Mouse (Mus musculus) urinary bladder, postnatal 4 days (tissue): ENCODE data around the gene Rai2.
"Not testable (repeated sequence)": the region's sequence is repeated elsewhere in the genome, so short reads cannot be mapped to it uniquely, and the experiment has no call there.

Experiments
- DNase-seq, 2 experiments: peaks; one replicate each; pipeline ENCODE4 v3.0.0; 2021 to 2022; ENCODE audit warnings: low spot score in 2 of 2

Rai2 gene

DNA sequence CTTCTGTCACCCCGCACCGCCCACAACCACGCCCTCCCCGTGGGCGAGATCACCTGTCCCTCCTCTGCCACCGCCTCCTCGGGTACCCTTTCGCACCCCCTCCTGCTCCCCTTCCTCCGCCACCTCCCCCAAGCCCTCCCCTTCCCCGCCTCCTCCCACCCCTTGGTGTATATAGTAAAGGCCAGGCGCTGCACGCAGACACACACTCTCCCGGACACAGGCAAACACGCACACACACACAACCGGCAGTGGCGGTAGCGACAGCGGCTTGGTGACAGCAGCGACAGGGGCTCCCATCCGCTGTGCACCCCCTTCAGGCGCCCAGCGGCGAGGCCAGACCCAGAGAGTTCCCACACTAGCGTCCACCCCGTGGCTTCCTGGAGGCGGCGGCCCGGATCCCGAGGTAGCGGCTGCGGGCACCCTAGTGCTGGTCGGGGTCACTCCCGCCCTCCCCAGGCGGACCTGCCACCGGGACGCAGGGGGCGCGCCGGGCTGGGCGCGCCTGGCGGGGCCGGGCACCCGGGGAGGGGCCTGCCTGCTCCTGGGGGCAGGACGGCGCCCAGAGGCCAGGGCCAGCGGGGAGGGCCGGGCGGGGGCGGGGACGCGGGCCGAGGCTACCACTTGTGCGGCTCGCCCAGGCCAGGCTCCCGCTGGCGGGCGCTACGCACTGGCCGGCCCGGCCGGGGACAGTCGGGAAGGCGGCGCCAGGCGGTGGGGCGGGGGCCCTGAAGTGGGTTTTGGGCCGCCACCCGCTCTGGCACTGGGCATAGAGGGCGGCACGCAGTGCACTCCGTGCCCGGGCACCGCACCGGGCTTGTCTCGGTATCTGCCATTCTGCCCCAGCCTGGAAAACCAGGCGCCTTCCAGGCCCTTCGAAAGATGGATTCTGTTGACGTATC, at the start of gene Rai2:
Rai2 (plus strand) TSS at position 205 of the 899 bp plus-strand sequence.
- peak in 1 of 2 experiments; percentile 16 for DNase-seq

GRCm38 (mm10) chrX:161689336-161689735, 27.5 kb upstream of the Rai2 start:
- no peak for DNase-seq

GRCm38 (mm10) chrX:161716503-161716864, 385 bp upstream of the Rai2 start:
- no peak for DNase-seq

DNA sequence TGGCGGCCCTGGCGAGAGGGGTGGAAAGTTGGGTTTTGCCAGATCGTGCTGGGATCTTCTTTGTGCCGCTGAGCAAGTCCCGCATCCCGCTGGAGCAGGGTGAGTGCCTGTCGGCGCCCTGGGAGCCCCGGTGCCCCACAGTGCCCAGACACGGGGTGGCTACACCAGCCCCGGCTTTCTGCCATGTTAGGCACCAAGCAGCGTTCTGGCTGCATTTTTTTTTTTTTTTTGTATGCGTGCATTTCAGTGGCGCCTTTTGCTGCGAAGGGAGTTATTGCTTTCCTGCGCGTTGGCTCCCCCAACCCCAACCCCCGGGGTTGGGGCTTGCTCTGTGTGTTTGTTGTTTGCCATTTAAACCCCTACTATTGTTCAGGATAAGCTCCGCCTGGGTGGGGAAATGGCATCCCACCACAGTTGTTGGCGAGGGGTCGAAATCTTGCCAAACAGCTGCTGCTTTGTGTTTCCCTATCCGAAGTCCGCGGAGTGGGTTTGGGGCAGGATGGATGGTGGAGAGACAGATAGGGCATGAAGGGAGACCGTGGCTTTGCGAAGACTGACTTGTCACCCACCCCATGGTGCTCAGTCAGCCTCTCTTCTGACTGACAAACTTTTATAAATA, 1.0 kb downstream of the Rai2 start:
- DNase-seq, result no peak

DNA sequence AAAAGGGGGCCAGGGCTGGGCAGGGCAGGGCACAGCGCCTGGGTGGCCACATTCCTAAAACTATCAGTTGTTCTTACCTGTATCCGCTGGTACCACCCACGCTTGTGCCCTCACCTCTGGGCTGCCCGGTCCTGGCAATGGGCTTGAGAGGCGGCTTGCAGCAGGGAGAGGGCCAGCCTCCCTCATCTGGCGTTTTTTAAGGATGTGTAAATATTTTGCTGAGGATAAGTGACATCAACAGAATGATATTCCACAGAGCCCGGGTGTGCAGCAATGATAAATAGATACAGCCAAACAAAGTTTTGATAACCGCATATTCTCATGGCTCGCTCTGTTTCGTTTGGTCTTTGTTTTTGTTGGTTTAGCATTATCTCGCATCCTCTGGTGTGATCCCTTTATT, 1.7 kb downstream of the Rai2 start:
- no peak for DNase-seq

GRCm38 (mm10) chrX:161721082-161721481, 4.2 kb downstream of the Rai2 start:
- no peak for DNase-seq

GRCm38 (mm10) chrX:161723391-161723808, 6.5 kb downstream of the Rai2 start:
- DNase-seq, result no peak

- DNase-seq, result no peak
Observed at GRCm38 (mm10) chrX:161726257-161726656, 9.4 kb downstream of the Rai2 start.

DNA sequence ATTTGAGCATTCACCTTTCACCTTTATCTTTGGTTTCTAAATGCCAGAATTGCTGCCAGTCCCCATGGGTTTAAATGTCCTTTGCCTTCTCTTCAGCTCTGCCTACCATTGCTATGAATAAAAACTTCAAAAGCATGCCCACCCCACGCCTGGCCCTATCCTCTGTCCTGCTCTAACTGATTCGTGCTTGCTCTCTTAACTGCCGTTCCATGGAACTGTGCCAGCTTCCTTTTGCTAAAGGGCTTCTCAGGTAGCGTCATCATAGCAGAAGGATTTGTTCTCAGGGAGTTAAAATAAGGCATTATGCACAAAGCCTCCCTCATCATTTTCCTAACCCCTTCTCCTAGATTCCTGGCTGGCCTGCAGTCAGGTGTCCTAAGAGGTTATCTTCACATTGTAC, 11.6 kb downstream of the Rai2 start:
- DNase-seq, result no peak

DNA sequence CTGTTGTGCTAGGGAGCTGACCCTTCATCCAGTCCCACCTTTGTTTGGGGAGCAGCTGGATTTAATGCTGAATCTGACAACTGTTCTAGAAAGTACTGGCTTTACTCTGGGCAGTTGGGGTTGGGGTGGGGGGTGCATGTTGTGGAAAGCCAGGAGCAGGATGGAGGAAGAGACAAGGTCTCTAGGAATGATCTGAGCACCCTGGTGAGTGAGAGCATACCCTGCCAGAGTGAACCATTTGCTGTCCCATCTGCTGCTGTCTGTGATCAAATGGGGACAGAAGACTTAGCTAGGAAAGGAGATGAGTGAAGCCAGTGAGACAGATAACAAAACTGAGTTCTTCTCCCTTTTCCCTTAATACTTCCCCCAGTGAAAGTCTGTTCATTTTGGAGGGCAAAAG, 13.2 kb downstream of the Rai2 start:
- DNase-seq, result no peak

DNA sequence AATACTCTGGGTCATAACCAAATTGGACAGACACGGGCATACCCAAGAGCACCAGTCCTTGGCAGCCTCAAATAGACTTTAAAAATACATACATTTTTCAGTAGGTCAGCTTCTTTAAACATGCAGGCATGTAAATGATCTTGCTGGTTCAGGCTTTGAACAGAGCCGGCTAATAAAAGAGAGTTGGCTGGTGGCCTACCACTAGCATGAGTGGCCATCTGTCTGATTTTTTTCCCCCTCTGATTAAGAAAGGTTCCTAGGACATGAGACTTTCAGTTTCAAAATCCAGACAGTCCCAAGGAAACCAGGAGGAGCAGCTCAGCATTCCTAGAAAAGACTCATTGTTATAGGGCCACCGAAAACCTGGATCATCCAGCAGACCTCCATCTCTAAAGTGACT, 15.0 kb downstream of the Rai2 start:
- DNase-seq, result no peak

- no peak for DNase-seq
Observed at GRCm38 (mm10) chrX:161733581-161734309, 16.9 kb downstream of the Rai2 start.

- no peak for DNase-seq
Observed at GRCm38 (mm10) chrX:161734310-161734676, 17.4 kb downstream of the Rai2 start.

DNA sequence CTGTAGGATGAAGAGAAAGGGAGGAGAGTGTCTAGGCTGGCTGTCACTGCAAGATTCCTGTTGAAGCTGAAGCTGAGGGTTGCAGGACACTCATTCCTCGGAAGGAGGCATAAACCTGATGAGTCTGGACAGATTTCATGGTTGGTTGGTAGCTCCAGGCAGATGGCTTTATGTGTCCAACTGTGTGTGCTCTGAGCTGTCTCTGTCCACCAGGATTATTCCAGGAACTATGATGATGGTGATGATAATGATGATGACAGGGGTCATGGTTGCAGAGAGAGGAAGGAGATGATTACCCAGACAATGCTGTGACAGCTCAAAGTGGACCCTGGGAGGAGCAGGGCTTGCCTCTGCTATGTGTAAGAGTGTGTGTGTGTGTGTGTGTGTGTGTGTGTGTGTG, 22.5 kb downstream of the Rai2 start:
- no peak for DNase-seq

DNA sequence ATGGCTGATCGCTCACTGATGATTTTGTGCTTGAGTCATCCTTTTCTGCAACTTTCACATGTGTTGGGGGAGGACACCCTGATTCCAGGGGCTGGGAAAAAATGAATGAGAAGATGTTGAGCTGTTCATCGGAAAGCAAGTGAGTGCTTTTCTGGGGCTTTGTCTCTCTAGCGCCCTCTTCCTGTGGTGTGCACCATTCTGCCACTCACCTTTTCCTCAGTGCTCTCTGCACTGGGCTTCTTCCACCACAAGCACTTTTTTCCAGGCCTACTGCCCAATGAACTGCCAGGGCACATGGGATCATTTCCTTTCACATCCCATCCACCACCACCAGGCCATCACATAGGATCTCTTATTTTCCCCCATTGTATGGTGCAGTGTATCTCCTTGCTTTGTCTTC, 26.2 kb downstream of the Rai2 start:
- no peak for DNase-seq

DNA sequence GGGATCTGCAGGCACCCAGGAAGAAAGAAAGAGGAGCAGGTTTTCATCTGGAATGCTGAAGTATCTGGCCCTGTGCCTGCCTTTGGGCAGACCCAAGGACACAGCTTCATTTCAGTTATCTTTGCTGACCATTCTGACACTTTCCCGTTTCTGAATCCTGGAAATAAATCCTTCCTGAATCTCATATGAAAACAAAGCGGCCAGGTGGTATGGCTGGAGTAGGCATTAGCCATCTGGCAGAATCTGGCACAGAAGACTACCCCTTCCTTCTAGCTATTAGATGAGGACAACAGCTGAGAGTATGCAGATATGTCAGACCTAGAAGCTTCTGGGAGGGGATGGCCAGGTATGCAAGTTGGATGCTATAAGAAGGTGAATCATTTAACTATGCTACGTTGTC, 28.4 kb downstream of the Rai2 start:
- no peak for DNase-seq

DNA sequence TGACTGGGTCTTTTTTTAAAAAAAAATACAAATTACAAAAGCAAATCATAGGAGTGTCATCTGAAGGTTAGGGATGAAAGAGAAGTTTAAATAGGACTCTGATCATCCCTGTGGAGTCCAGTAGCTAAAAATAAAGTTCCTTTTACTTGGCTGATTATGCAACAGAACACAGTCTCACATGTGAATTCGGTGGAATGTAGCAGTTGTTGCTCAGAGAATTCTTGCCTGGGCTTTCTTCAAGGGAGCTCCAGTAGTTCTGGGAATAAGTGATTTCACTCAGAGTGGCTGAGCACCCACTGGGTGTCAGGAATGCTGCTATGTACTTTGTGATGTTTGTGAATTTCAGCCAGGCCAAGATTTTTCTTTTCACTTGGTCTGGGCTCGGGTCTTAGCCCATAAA, 30.5 kb downstream of the Rai2 start:
- DNase-seq, result no peak

GRCm38 (mm10) chrX:161753514-161753913, 36.6 kb downstream of the Rai2 start:
- no peak for DNase-seq

- no peak for DNase-seq
Observed at GRCm38 (mm10) chrX:161776321-161776962, 59.6 kb downstream of the Rai2 start.

GRCm38 (mm10) chrX:161780321-161781034, 63.6 kb downstream of the Rai2 start:
- no peak for DNase-seq

- DNase-seq, result no peak
Observed at GRCm38 (mm10) chrX:161790182-161790581, 73.3 kb downstream of the Rai2 start.

DNA sequence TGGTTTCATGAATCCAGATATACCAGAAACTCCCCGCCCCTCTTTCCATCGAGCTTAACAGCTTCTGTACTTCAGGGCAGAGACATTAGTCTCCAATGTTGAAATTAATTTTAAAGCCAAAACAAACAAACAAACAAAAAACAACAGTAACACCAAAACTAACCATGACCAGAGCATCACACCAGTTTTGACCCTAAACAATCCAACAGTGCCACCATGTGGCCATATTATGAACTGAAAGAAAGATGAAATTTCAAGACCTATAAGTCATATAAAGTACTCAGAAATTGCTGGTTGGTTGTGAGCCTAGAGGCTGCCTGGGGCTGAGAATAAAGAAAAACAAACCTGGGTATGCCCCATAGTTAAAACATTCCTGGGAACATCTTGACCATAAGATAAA, 109.3 kb downstream of the Rai2 start:
- DNase-seq, result not testable (repeated sequence)
